Mouse (Mus musculus): ENCODE results near the gene Psd.

- TF ChIP-seq CTCF (IDR thresholded peaks at IDR 0.05; ENCODE audit: low read depth) (no peak), EP300 (IDR thresholded peaks at IDR 0.05; ENCODE audit: low read depth) (no peak)
These were observed 11.8 kb downstream of the Psd start for GRCm38 (mm10) chr19:46314872-46315742.
